Mouse (Mus musculus) G1E (cell line): ENCODE data around the gene Sccpdh.

Source experiments
- CTCF ChIP-seq: IDR thresholded peaks from 2 replicates; pipeline ENCODE4 v1.5.1; 2012; ENCODE audit warnings: low read depth, low read length, inconsistent platforms, mixed read lengths
- GATA1 ChIP-seq: IDR thresholded peaks from 2 replicates; pipeline ENCODE4 v1.6.1; 2012; ENCODE audit warnings: borderline replicate concordance, low read length, inconsistent platforms, mixed read lengths
- GATA2 ChIP-seq: IDR thresholded peaks from 2 replicates; pipeline ENCODE4 v1.6.1; 2012; ENCODE audit warnings: low read depth, low read length, inconsistent platforms, borderline replicate concordance
- POLR2AphosphoS5 ChIP-seq: IDR thresholded peaks from 2 replicates; pipeline ENCODE4 v1.6.1; 2012; ENCODE audit warnings: low read depth, low read length, inconsistent platforms; ENCODE audit not compliant: insufficient replicate concordance
- TAL1 ChIP-seq: conservative IDR thresholded peaks from 2 replicates; pipeline ENCODE4 v1.6.1; 2012; ENCODE audit warnings: low read depth, low read length, inconsistent platforms, mixed read lengths

- no peak for TF ChIP-seq CTCF
- TF ChIP-seq GATA1 = no peak
- TF ChIP-seq POLR2AphosphoS5 = no peak
- no peak for TF ChIP-seq TAL1
- TF ChIP-seq GATA2 = no peak
Measured at GRCm38 (mm10) chr1:179709390-179709789, 41.4 kb downstream of the Sccpdh start.
